Mouse (Mus musculus) bone marrow macrophage, adult 2 months (primary cell): ENCODE results near the gene Sec13.

ENCODE experiments used
- CTCF ChIP-seq: IDR thresholded peaks from 2 replicates; pipeline ENCODE4 v1.5.1; 2012; ENCODE audit warnings: low read depth, mild to moderate bottlenecking, low read length, moderate library complexity
- POLR2A ChIP-seq: IDR thresholded peaks from 2 replicates; pipeline ENCODE4 v1.6.1; 2012; ENCODE audit warnings: mild to moderate bottlenecking, low read depth, low read length, borderline replicate concordance

DNA sequence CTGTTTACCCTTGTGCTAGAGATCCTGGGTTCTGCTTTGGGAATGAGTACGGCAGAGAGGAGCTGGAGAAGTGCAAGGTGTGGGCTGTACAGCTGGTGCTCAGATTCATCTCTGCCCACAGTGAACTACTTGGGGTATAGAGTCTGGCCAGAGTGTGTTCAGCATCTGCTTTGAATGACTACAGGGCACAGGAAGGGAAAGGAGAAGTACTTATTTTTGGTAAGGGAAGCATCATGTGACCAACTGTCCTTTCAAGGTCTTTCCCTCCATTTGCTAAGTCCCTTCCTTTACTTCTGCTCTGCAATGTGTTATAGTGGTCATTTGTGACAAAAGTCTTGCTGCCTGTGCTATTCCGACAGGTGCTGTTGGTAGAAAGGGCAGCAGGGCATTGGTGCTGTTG is 26.3 kb downstream of the Sec13 start:
- TF ChIP-seq CTCF (no peak), POLR2A (no peak)
